In genomic region chr7:25736920-25737319, GRCm38 (mm10) we compare ENCODE assay signal across 15 mouse cellular contexts. TPM values are rescaled to one million over a fixed set of nuclear protein-coding genes. Genes with fewer than 3 reads are reported as not detected.
A peak's percentile ranks its signal among the peaks of the same experiment; 100 is the strongest.
DNase-seq lines count a peak whose midpoint lies in the region; ATAC-seq and TF ChIP-seq lines count a peak whose summit lies in the region.
"Had no signal": no experiment of that assay in that cellular context is flagged by ENCODE, and none has a peak within 500 bp of the region (broad histone marks: within the 10 kb centered on the region; RNA-seq: fewer than 3 reads in every experiment).

No protein-coding gene starts in this region.

- H3K4me3 ChIP-seq in kidney, postnatal 0 days (replicated peaks; ENCODE audit: low read depth, low read length), result no peak overlapping the region
- H3K4me3 ChIP-seq: forebrain, embryonic 15.5 days; liver, embryonic 15.5 days; midbrain, embryonic 15.5 days had no signal

- WGBS in kidney, postnatal 0 days, result 90% methylated on average over 2 of the region's 2 CpGs

- peaks cover 86% of the 10 kb centered on the region for H3K36me3 ChIP-seq in kidney, postnatal 0 days (ENCODE audit: insufficient read depth, low read length)

- no peak for DNase-seq in kidney, postnatal 0 days (ENCODE audit: low spot score)
- no peak for DNase-seq in kidney, adult 18-20 months
- peak; percentile 8 for DNase-seq in retina, postnatal 1 day
- DNase-seq in retina, embryonic 14.5 days (ENCODE audit: low spot score), result no peak
- peak; percentile 40 for DNase-seq in NIH3T3 (ENCODE audit: low read depth)
- peak; percentile 23 for DNase-seq in naive thymus-derived CD4-positive, alpha-beta T cell, adult 2 months (ENCODE audit: low read depth)
- DNase-seq in frontal cortex, postnatal 14 days (ENCODE audit: low spot score in 2 of 2), result no peak
- DNase-seq: adrenal gland, postnatal 25 days; gastrocnemius, postnatal 36 days; heart, postnatal 10 days; kidney, postnatal 25 days; right cerebral cortex, postnatal 4 days had no signal

- no peaks in the 10 kb centered on the region for H3K27me3 ChIP-seq in kidney, postnatal 0 days (ENCODE audit: insufficient read depth, low read length)
- H3K27me3 ChIP-seq: forebrain, embryonic 15.5 days; liver, embryonic 15.5 days; midbrain, embryonic 15.5 days had no signal

- ATAC-seq in kidney, postnatal 0 days (replicated peaks; ENCODE audit: low FRiP score, low read depth), result no peak
- ATAC-seq: forebrain, embryonic 15.5 days; midbrain, embryonic 15.5 days had no signal

- no peak overlapping the region for H3K27ac ChIP-seq in kidney, postnatal 0 days
- H3K27ac ChIP-seq: forebrain, embryonic 15.5 days; liver, embryonic 15.5 days; midbrain, embryonic 15.5 days had no signal

- H3K9me3 ChIP-seq in kidney, postnatal 0 days (replicated peaks; ENCODE audit: low read length), result no peaks in the 10 kb centered on the region
- H3K9me3 ChIP-seq: forebrain, embryonic 15.5 days; liver, embryonic 15.5 days; midbrain, embryonic 15.5 days had no signal

- no peak overlapping the region for H3K9ac ChIP-seq in kidney, postnatal 0 days (ENCODE audit: low read depth, low read length)
- H3K9ac ChIP-seq: forebrain, embryonic 15.5 days; liver, embryonic 15.5 days; midbrain, embryonic 15.5 days had no signal

- TF ChIP-seq CTCF in kidney, postnatal 0 days (IDR thresholded peaks at IDR 0.05; ENCODE audit: low read depth), result peak; percentile 43

- H3K4me1 ChIP-seq in kidney, postnatal 0 days (replicated peaks; ENCODE audit: insufficient read depth, low read length), result no peaks in the 10 kb centered on the region
- H3K4me1 ChIP-seq: forebrain, embryonic 15.5 days; midbrain, embryonic 15.5 days had no signal

- H3K4me2 ChIP-seq in kidney, postnatal 0 days (ENCODE audit: low read length), result no peak overlapping the region
- H3K4me2 ChIP-seq: forebrain, embryonic 15.5 days; liver, embryonic 15.5 days; midbrain, embryonic 15.5 days had no signal

RNA-seq across cellular contexts. Expression of gene Hnrnpul1, which starts 17.6 kb away (rescaled TPM):
- 50.0 and 56.0 TPM in 2 replicates for polyA plus RNA-seq in kidney, postnatal 0 days (2015; fragmentation: Nextera tagmentation; extraction: Ambion mirVana)

RNA-seq across cellular contexts. Expression of gene Ccdc97, which starts 18.0 kb away (rescaled TPM):
- polyA plus RNA-seq in kidney, postnatal 0 days (2015; fragmentation: Nextera tagmentation; extraction: Ambion mirVana), result 18.8 and 19.4 TPM in 2 replicates

RNA-seq across cellular contexts. Expression of gene Tgfb1, which starts 50.1 kb away (rescaled TPM):
- 3.2 and 3.6 TPM in 2 replicates for polyA plus RNA-seq in kidney, postnatal 0 days (2015; fragmentation: Nextera tagmentation; extraction: Ambion mirVana)

RNA-seq across cellular contexts. Expression of gene Axl, which starts 51.6 kb away (rescaled TPM):
- 95.7 and 110 TPM in 2 replicates for polyA plus RNA-seq in kidney, postnatal 0 days (2015; fragmentation: Nextera tagmentation; extraction: Ambion mirVana)

RNA-seq across cellular contexts. Expression of gene B9d2, which starts 56.3 kb away (rescaled TPM):
- polyA plus RNA-seq in kidney, postnatal 0 days (2015; fragmentation: Nextera tagmentation; extraction: Ambion mirVana), result 31.4 and 32.3 TPM in 2 replicates

Comparison
In these comparisons a context has a peak if more than half of its experiments do, and no peak if none do; other contexts are left out.
1. DNase-seq: peak in retina, postnatal 1 day (single experiment), NIH3T3 (single experiment) and naive thymus-derived CD4-positive, alpha-beta T cell, adult 2 months (single experiment); none in kidney, postnatal 0 days (single experiment), kidney, adult 18-20 months (single experiment), retina, embryonic 14.5 days (single experiment) and frontal cortex, postnatal 14 days (0 of 2).